Mouse (Mus musculus): ENCODE data around the gene Man2b1.
"Not testable (repeated sequence)": the region's sequence is repeated elsewhere in the genome, so short reads cannot be mapped to it uniquely, and the experiment has no call there.

Gene Man2b1

GRCm38 (mm10) chr8:85074167-85074566 is 8.9 kb upstream of the Man2b1 start:
- no peak for DNase-seq

GRCm38 (mm10) chr8:85074617-85075016 is 8.5 kb upstream of the Man2b1 start:
- no peak for DNase-seq

GRCm38 (mm10) chr8:85076001-85076400 is 7.1 kb upstream of the Man2b1 start:
- peak; percentile 34 to 66 for DNase-seq

GRCm38 (mm10) chr8:85076993-85077392 is 6.1 kb upstream of the Man2b1 start:
- DNase-seq: peak; percentile 68 to 79

- DNase-seq: no peak
These were observed 2.9 kb upstream of the Man2b1 start for GRCm38 (mm10) chr8:85080214-85080531.

GRCm38 (mm10) chr8:85080532-85081215 is 2.4 kb upstream of the Man2b1 start, which contains the start of gene Wdr83os:
Wdr83os (plus strand) TSS chr8:85080740.
- DNase-seq: peak; percentile 38 to 63

- no peak for DNase-seq
These were observed 1.9 kb upstream of the Man2b1 start, which contains the start of gene Wdr83 for GRCm38 (mm10) chr8:85081216-85081555. Wdr83 (minus strand) TSS chr8:85081306.

GRCm38 (mm10) chr8:85082169-85082568 is 901 bp upstream of the Man2b1 start:
- DNase-seq: not testable (repeated sequence)

- no peak for DNase-seq
These were observed 1.6 kb downstream of the Man2b1 start for GRCm38 (mm10) chr8:85084633-85085032.

- DNase-seq: no peak
These were observed 3.2 kb downstream of the Man2b1 start for GRCm38 (mm10) chr8:85086238-85086637.

GRCm38 (mm10) chr8:85088771-85089170 is 5.7 kb downstream of the Man2b1 start:
- DNase-seq: no peak

GRCm38 (mm10) chr8:85090856-85091255 is 7.8 kb downstream of the Man2b1 start:
- DNase-seq: no peak

GRCm38 (mm10) chr8:85091526-85092090 is 8.5 kb downstream of the Man2b1 start:
- DNase-seq: no peak

GRCm38 (mm10) chr8:85095051-85095450 is 12.0 kb downstream of the Man2b1 start:
- no peak for DNase-seq

GRCm38 (mm10) chr8:85095566-85095965 is 12.5 kb downstream of the Man2b1 start:
- DNase-seq: no peak

- no peak for DNase-seq
These were observed 13.1 kb downstream of the Man2b1 start for GRCm38 (mm10) chr8:85096196-85096595.

- no peak for DNase-seq
These were observed 13.8 kb downstream of the Man2b1 start for GRCm38 (mm10) chr8:85096850-85097249.

- no peak for DNase-seq
These were observed 17.1 kb downstream of the Man2b1 start for GRCm38 (mm10) chr8:85100076-85100665.

- no peak for DNase-seq
These were observed 30.2 kb downstream of the Man2b1 start for GRCm38 (mm10) chr8:85113241-85113640.

- no peak for DNase-seq
These were observed 32.4 kb downstream of the Man2b1 start for GRCm38 (mm10) chr8:85115501-85115900.

GRCm38 (mm10) chr8:85116984-85117383 is 33.9 kb downstream of the Man2b1 start:
- no peak for DNase-seq

GRCm38 (mm10) chr8:85119052-85119981 is 36.2 kb downstream of the Man2b1 start:
- peak; percentile 94 to 96 for DNase-seq

GRCm38 (mm10) chr8:85120251-85120650 is 37.2 kb downstream of the Man2b1 start:
- DNase-seq: not testable (repeated sequence)
